Mouse (Mus musculus): ENCODE results near the gene Spag7. TPM values are rescaled to one million over a fixed set of nuclear protein-coding genes. Genes with fewer than 3 reads are reported as not detected.

Spag7 gene
- total RNA-seq, 2 experiments from 2014 or later = 53.5 to 53.8 TPM

- intact Hi-C loops (cut with DNase I) = loop anchor here (5.0 kb wide), 1 partner anchor 45 kb away; no protein-coding TSS in a partner anchor
- peak; percentile 61 to 65 for DNase-seq (ENCODE audit: low spot score in 2 of 2)
Measured at GRCm38 (mm10) chr11:70686901-70687566, 17.8 kb upstream of the Spag7 start.

GRCm38 (mm10) chr11:70683640-70684039 is 14.4 kb upstream of the Spag7 start:
- no peak for DNase-seq (ENCODE audit: low spot score in 2 of 2)
- intact Hi-C loops (cut with DNase I) = loop anchor here (5.0 kb wide), 1 partner anchor 74 kb away; no protein-coding TSS in a partner anchor

GRCm38 (mm10) chr11:70681897-70682581 is 12.8 kb upstream of the Spag7 start:
- intact Hi-C loops (cut with DNase I) = loop anchor here (5.0 kb wide), 1 partner anchor 75 kb away; no protein-coding TSS in a partner anchor
- peak; percentile 64 to 93 for DNase-seq (ENCODE audit: low spot score in 2 of 2)

GRCm38 (mm10) chr11:70681170-70681569 is 12.0 kb upstream of the Spag7 start:
- intact Hi-C loops (cut with DNase I) = loop anchor here (5.0 kb wide), 1 partner anchor 76 kb away; no protein-coding TSS in a partner anchor
- DNase-seq (ENCODE audit: low spot score in 2 of 2) = no peak

DNA sequence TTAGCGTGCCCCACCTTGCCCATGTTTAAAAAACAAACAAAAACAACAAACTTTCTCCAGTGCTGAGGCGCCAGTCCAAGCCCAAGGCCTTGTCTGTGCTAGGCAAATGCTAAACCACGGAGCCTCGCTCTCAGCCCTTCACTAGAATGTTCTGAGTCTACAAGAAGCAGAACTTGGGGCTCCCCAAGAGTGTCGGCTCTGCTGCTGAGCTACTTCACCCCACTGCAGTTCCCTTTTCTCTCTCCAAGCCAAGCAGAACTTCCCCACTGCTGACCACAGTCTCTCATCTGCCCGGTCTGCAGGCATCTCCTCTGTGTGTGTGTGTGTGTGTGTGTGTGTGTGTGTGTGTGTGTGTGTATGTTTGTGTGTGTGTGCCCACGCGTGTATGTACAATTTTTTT is 10.7 kb upstream of the Spag7 start:
- intact Hi-C loops (cut with DNase I) = loop anchor here (5.0 kb wide), 1 partner anchor 77 kb away; no protein-coding TSS in a partner anchor
- peak; percentile 31 to 44 for DNase-seq (ENCODE audit: low spot score in 2 of 2)

GRCm38 (mm10) chr11:70679361-70679760 is 10.1 kb upstream of the Spag7 start:
- intact Hi-C loops (cut with DNase I) = no loop called here
- no peak for DNase-seq (ENCODE audit: low spot score in 2 of 2)

GRCm38 (mm10) chr11:70678576-70678975 is 9.4 kb upstream of the Spag7 start:
- no peak for DNase-seq (ENCODE audit: low spot score in 2 of 2)
- intact Hi-C loops (cut with DNase I) = no loop called here

- intact Hi-C loops (cut with DNase I) = no loop called here
- no peak for DNase-seq (ENCODE audit: low spot score in 2 of 2)
Measured at GRCm38 (mm10) chr11:70678092-70678491, 8.9 kb upstream of the Spag7 start.

DNA sequence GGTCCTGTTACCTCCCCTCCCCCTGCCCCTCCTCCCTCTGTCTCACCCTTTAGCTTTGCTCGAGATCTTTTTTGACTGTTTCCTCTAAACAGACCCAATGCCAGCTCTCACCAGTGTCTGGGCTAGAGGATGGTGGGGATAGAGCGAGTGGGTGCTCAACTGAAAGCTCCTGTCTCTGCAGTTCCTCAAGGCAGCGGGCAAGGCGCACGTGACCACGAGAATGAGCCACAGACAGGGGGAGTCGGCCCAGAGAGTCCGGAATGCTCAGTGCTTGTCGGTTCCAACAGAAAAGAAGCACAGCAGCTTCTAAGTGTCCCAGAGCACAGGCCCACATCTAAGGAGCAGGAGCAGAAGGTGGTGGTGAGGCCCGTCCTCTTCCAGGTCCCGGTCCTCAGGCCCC is 5.3 kb upstream of the Spag7 start:
- DNase-seq (ENCODE audit: low spot score in 2 of 2) = peak in 1 of 2 experiments; percentile 35
- intact Hi-C loops (cut with DNase I) = no loop called here

DNA sequence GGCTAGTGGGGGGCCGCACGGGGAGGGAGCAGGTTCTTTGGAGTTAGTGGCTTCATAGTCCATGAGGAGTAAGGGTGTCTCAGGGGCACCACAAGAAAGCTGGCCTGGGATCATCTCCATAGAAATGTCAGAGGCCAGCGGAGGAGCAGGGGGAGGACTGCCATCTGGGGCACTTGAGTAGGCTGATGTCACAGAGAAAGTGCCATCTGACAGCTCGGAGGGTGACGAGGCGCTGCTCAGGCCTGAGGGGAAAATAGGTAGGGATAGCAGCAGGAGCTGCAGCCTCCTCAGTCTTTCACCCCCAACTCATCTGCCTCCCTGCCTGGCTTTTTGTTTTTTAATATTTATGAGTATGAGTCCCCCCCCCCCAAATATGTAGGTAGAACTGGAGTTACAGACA is 4.8 kb upstream of the Spag7 start:
- intact Hi-C loops (cut with DNase I) = no loop called here

DNA sequence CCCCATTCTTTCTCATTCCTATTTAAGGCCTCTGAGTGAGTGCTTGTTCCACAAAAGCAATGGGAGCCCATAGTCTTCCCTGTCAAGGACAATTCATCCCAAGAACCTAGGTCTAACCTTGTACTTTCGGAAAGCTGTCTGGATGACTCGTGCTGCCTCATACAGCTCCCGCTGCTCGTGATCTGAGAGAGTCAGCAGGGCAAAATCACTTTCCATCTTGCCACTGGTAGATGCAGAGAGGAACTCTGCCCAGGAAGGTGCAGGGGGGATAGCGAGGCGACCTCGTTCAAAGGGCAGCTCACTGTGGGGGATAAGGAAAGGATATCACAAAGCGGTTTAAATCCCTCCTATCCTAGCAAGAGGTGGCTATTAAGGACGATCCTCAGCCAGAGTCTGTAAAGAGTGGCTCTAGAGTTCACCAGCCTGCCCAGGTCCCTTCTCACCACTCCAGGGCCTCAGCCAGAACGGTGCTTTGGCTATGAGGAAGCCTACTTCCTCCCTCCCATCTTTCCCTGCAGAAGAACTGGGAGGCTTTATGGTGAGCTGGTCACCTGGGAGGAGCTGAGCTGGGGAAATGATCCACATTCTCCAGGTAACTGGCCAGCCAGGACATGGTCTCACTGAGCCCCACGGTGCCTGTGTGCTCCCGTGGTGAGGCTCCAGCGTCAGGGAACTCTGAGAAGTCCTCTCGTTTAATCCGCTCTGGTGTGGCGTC is 2.3 kb upstream of the Spag7 start:
- no peak for DNase-seq (ENCODE audit: low spot score in 2 of 2)

More for the DNA sequence above, 4.8 kb upstream of the Spag7 start:
- DNase-seq (ENCODE audit: low spot score in 2 of 2) = no peak

DNA sequence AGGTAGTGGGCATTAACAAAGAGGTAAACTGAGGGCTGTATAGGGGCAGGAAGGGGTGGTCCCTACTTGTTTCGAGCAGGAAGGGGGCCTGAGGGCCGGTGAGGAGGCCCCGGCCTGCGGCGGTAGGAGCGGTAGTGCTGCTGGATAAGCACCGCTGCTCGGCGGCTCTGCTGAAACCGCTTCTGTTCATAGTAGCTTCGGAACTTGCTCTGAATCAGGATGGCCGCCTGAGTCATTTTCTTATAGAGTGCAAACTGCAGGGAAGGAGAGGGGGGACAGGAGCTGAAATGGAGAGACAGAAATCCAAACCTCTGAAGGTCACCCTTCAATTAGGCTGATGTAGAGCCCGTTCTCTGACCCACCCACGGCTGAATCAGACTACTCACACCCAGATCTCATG is 1.3 kb upstream of the Spag7 start:
- no peak for DNase-seq (ENCODE audit: low spot score in 2 of 2)
- intact Hi-C loops (cut with DNase I) = no loop called here

More for the DNA sequence above, 2.3 kb upstream of the Spag7 start:
- intact Hi-C loops (cut with DNase I) = no loop called here

DNA sequence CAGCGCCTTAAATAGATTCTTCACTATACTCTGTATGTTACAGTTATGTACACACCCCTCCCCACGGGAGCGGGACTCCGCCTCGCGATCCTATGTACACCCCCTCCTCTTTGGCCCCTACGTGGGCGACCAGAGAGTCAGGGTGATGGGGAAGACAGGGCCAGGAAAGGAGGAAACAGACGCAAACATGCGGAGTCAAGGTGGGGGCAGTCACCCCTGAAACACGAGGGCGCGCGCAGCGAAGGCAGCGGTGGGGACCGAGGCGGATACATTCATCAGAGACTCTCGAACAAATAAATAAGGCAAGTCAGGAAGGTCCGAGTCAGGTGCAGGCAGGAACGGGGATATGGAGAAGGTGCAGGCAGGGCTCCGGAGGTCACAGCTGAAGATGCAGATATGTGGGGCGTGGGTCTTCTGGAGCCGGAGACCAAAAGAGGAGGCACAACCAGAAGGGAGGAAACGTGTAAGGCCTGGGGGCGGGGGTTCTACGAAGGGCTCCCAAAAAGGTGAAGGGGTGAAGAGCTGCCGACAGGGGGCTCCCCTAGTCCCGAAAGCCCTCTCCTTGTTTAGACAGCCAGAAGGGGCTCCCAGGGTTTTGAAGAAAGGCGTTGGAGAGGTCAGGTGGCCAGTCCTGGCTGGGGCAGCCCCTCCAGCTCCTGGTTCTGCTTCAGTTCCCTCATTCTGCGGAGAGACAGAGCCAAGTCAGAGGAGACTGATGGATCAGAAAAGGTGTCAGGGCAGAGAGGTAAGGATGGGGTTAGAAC is 548 bp upstream of the Spag7 start:
- peak; percentile 72 for DNase-seq (ENCODE audit: low spot score in 2 of 2)
- intact Hi-C loops (cut with DNase I) = loop anchor here (2.0 kb wide), 1 partner anchor 15 kb away; the partner anchor contains the start of gene Pfn1

DNA sequence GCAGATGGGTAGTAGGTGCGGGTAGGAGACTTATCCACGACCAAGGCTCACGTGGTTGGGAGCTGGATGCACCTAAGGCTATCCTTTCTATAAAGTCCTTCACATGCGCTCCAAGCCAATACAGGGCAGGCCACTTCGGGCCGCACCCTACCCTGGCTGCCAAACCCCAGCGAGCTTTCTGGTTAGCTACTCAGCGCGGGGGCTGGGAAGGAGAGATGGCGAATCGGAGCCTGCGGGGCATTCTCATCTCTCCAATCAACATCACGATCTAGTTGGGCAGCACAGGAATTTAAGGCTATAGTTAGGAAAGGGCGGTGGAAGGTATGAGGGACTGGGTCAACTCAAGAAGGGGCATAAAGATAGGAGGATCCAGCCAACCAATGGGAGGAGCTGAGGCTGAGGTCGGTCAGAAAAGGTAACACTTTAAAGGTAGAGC is 863 bp downstream of the Spag7 start:
- intact Hi-C loops (cut with DNase I) = loop anchor here (2.0 kb wide), 1 partner anchor 14 kb away; the partner anchor contains the start of gene Pfn1
- DNase-seq (ENCODE audit: low spot score in 2 of 2) = no peak

DNA sequence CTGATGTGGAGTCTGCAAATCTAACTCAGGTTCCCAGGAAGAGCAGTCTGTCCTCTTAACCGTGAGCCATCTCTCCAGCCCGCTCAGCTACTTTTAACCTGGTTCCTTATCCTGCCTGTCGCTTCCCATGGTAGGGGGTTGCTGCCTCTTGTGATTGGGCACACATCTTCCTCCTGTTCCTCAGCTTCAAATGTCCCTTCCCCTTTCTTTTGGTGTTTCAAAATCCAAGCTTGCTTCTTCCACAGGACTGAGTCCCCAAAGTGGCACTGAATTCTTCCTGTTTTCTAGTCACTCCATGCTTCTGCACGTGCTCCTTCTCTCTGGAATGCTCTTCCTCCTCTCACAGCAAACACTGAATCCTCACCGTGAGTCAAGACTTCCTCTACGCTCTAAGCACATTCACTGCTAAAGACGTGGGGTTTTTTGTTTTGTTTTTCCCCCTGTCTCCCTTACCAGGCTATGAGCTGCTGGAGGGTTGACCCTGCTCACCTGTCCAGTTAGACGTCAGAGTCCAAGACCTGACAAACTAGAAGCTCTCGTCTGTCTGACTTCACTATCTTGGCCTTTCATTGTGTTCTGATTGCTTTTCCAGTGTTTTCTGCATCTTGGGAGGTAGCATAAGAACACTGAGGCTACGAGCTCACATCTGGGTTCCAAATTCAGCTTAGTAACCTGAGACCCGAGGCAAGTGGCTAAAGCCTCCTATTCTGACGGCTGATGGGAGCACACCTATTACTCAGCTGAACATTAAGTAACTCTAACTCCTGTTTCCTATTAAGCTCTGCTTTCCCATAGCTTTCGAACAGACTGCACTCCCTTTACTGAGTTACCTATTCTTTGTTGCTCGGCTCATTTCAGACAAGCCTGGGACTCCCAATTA is 1.7 kb downstream of the Spag7 start:
- no peak for DNase-seq (ENCODE audit: low spot score in 2 of 2)
- intact Hi-C loops (cut with DNase I) = loop anchor here (2.0 kb wide), 1 partner anchor 13 kb away; the partner anchor contains the start of gene Pfn1

DNA sequence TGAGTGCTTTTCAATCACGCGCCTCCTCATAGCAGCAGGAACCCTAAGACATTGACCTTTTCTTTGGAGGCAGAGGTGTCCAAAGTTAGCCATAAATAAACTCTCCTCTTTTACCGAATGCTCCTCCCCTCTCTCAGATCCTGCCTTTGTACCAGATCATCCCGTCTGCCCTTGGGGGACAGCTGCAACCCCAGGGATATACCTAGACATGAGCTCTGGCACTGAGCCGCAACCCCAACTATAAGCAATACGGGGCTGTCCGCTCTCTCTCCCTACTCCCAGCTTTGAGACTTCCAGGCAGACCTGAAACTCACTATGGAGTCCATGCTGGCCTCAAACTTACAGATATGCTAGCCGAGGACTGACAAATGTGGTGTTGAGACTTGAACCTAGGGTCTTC is 2.5 kb downstream of the Spag7 start:
- no peak for DNase-seq (ENCODE audit: low spot score in 2 of 2)
- intact Hi-C loops (cut with DNase I) = no loop called here

GRCm38 (mm10) chr11:70664741-70665140 is 4.5 kb downstream of the Spag7 start:
- DNase-seq (ENCODE audit: low spot score in 2 of 2) = no peak
- intact Hi-C loops (cut with DNase I) = no loop called here

DNA sequence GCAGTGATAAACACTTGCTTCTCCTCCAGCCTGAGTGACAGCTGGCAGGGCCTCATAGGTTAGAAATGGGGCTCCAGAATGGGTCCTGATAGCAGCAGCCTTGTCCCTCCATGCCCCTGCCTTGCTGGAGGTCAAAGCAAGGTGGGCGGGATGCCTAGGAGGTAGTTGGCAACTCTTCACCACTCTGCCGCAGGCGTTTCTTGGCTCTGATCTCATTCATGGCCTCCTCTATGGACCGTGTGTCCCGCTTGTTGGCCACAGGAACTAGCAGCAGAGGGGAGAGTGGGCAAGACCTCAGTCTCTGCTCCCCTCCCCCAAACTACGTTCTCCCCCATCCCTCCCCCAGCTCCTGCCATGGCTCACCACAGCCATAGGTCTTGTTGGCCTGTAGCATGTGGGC is 5.3 kb downstream of the Spag7 start:
- no peak for DNase-seq (ENCODE audit: low spot score in 2 of 2)
- intact Hi-C loops (cut with DNase I) = no loop called here

Data from left cerebral cortex, postnatal 14 days (tissue).